Mouse (Mus musculus) liver, postnatal 0 days (tissue): ENCODE results near the gene Snrnp27. TPM values are rescaled to one million over a fixed set of nuclear protein-coding genes. Genes with fewer than 3 reads are reported as not detected.

Source experiments
- ATAC-seq: fragments of 200-750 bp; cut with Nextera tagmentation; 2 replicates; pipeline ENCODE4 v1.8.0; 2017; ENCODE audit warnings: mild to moderate bottlenecking, moderate library complexity
- DNase-seq: peaks from one replicate; pipeline ENCODE4 v3.0.0-alpha.2; 2016
- H3K27ac ChIP-seq: fragments of 300-500 bp; sonication (generic); 2 replicates; pipeline ENCODE4 v1.5.1; 2014; ENCODE audit warnings: antibody characterized with exemption, moderate library complexity, mild to moderate bottlenecking, low read depth
- H3K27me3 ChIP-seq: fragments of 300-500 bp; sonication (generic); 2 replicates; pipeline ENCODE4 v1.6.1; 2014; ENCODE audit warnings: low read length, control low read depth, mixed read lengths; ENCODE audit not compliant: insufficient read depth
- H3K36me3 ChIP-seq: fragments of 300-500 bp; sonication (generic); replicated peaks from 2 replicates; pipeline ENCODE4 v1.6.1; 2014; ENCODE audit warnings: mild to moderate bottlenecking, control low read depth, low read length, moderate library complexity, mixed read lengths; ENCODE audit not compliant: insufficient read depth
- H3K4me1 ChIP-seq: fragments of 300-500 bp; sonication (generic); 2 replicates; pipeline ENCODE4 v1.6.1; 2014; ENCODE audit warnings: antibody characterized with exemption, mild to moderate bottlenecking, control low read depth; ENCODE audit not compliant: insufficient read depth
- H3K4me2 ChIP-seq: fragments of 300-500 bp; sonication (generic); 2 replicates; pipeline ENCODE4 v1.6.1; 2014; ENCODE audit warnings: low read depth, mild to moderate bottlenecking, low read length, moderate library complexity, mixed read lengths
- H3K4me3 ChIP-seq: fragments of 300-500 bp; sonication (generic); 2 replicates; pipeline ENCODE4 v1.5.1; 2014; ENCODE audit warnings: low read depth, low read length
- H3K9ac ChIP-seq: fragments of 300-500 bp; sonication (generic); replicated peaks from 2 replicates; pipeline ENCODE4 v1.6.1; 2014; ENCODE audit warnings: mild to moderate bottlenecking, moderate library complexity
- H3K9me3 ChIP-seq: fragments of 300-500 bp; sonication (generic); 2 replicates; pipeline ENCODE4 v1.6.1; 2016; ENCODE audit warnings: mild to moderate bottlenecking, control low read depth, low read length, mixed read lengths
- CTCF ChIP-seq: sonication (generic); IDR thresholded peaks from 2 replicates; pipeline ENCODE4 v1.5.1; 2016; ENCODE audit warnings: antibody characterized with exemption, low read depth
- EP300 ChIP-seq: IDR thresholded peaks from 2 replicates; pipeline ENCODE4 v1.6.1; 2016; ENCODE audit warnings: antibody characterized with exemption, low read depth, mild to moderate bottlenecking
- WGBS: fragments of 180-500 bp; shearing (Covaris S2); extraction: QIAGEN DNeasy Blood & Tissue Kit; methylation state at CpG from one replicate; pipeline ENCODE4 v1.1.7; 2014; ENCODE audit not compliant: insufficient replicate concordance; 5-methylcytosine and 5-hydroxymethylcytosine counted together
- polyA plus RNA-seq: library from polyadenylated mRNA; unstranded; fragments of >200 nt; fragmentation: Nextera tagmentation; extraction: Ambion mirVana; gene quantifications from 2 replicates; pipeline ENCODE4 v1.2.1, GENCODE M21; 2015

Gene Snrnp27
- polyA plus RNA-seq, 1 experiment from 2014 or later: 41.1 TPM

GRCm38 (mm10) chr6:86654270-86654916, 29.9 kb downstream of the Snrnp27 start:
- Histone ChIP-seq H3K4me1 (peaks cover 5% of the 10 kb centered on the region), H3K9ac (no peak overlapping the region; the same call in 1 of the 2 replicates), H3K27me3 (no peaks in the 10 kb centered on the region), H3K36me3 (peaks cover 84% of the 10 kb centered on the region), H3K9me3 (no peaks in the 10 kb centered on the region), H3K4me2 (no peak overlapping the region), H3K4me3 (no peak overlapping the region), H3K27ac (no peak overlapping the region)
- ATAC-seq (peak; percentile 31; the same call in 1 of the 2 replicates), DNase-seq (peak; percentile 13)
- no peak for TF ChIP-seq EP300
- TF ChIP-seq CTCF: peak; percentile 33; the same call in 1 of the 2 replicates
- 74% methylated on average over 9 of the region's 9 CpGs for WGBS

GRCm38 (mm10) chr6:86653026-86653425, 31.3 kb downstream of the Snrnp27 start:
- ATAC-seq (no peak), DNase-seq (no peak)
- 91% methylated on average over 6 of the region's 6 CpGs for WGBS

GRCm38 (mm10) chr6:86646143-86646542, 38.2 kb downstream of the Snrnp27 start:
- Histone ChIP-seq H3K27ac (no peak overlapping the region), H3K4me1 (peaks cover 8% of the 10 kb centered on the region), H3K36me3 (peaks cover 37% of the 10 kb centered on the region), H3K9me3 (no peaks in the 10 kb centered on the region), H3K27me3 (no peaks in the 10 kb centered on the region), H3K4me3 (no peak overlapping the region), H3K4me2 (no peak overlapping the region), H3K9ac (no peak overlapping the region)
- ATAC-seq: no peak
- TF ChIP-seq EP300: no peak
- TF ChIP-seq CTCF: no peak
- WGBS: 77% methylated on average over 7 of the region's 7 CpGs
- DNase-seq: no peak

More at GRCm38 (mm10) chr6:86653026-86653425, 31.3 kb downstream of the Snrnp27 start:
- Histone ChIP-seq H3K27ac (no peak overlapping the region), H3K4me2 (no peak overlapping the region), H3K36me3 (peaks cover 84% of the 10 kb centered on the region), H3K4me3 (no peak overlapping the region), H3K27me3 (no peaks in the 10 kb centered on the region), H3K9me3 (no peaks in the 10 kb centered on the region), H3K4me1 (peaks cover 3% of the 10 kb centered on the region; the same call in 1 of the 2 replicates), H3K9ac (no peak overlapping the region)
- TF ChIP-seq CTCF: no peak
- no peak for TF ChIP-seq EP300

DNA sequence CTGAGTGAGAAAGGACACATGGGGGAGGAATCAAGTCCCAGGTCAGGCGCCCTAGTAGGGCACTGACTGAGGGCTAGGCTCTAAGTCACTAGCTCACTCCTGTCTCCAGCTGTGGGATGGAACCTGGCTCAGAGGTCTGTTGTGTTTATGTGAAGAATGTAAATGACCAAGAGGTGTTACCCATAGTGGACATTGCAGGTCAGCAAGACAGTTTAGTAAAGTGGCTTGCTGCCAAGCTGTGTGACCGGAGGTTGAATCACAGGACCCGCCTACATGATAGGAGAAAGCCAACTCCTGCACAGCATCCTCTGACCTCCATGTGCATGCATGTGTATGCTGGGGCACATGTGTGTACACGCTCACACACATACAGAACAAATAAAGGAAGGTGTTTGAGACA, 38.8 kb downstream of the Snrnp27 start:
- Histone ChIP-seq H3K27me3 (no peaks in the 10 kb centered on the region), H3K9ac (no peak overlapping the region), H3K4me3 (no peak overlapping the region), H3K27ac (no peak overlapping the region), H3K36me3 (peaks cover 31% of the 10 kb centered on the region), H3K4me1 (peaks cover 14% of the 10 kb centered on the region), H3K9me3 (no peaks in the 10 kb centered on the region), H3K4me2 (no peak overlapping the region)
- no peak for DNase-seq
- TF ChIP-seq EP300 (no peak), CTCF (no peak)
- 68% methylated on average over 4 of the region's 4 CpGs for WGBS
- ATAC-seq: no peak

DNA sequence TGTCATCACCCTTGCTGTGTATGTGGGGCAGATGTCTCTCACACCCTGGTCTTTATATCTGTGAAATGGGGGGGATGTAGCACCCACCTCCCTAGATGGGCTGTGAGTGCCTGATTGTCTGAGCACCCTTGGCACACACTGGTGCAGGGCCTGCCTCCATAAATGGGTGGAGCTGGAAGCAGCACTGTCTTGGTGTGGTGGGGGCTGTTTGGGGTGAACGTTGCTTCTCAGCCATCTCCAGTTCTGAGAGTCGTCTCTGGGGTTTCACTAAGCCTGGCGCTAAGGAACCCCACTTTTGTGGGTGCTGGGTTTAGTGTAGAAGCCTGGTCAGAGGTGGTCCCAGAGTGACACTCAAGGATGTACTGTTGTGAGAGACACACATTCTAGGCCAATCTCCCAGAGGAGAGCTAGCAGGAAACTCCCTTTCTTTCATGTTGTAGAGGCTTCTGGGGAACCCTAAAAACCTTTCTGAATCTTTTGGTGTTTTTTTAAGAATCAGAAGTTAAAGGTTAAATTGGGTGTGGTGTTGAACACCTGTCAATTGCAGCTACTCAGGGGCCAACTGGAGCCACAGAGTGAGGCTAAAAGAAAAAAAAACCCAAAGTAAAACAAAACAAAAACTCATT, 39.4 kb downstream of the Snrnp27 start:
- no peak for DNase-seq
- Histone ChIP-seq H3K4me1 (peaks cover 18% of the 10 kb centered on the region), H3K4me2 (no peak overlapping the region), H3K4me3 (no peak overlapping the region), H3K36me3 (peaks cover 24% of the 10 kb centered on the region), H3K9ac (no peak overlapping the region), H3K27ac (no peak overlapping the region), H3K27me3 (no peaks in the 10 kb centered on the region), H3K9me3 (no peaks in the 10 kb centered on the region)
- ATAC-seq: no peak
- no peak for TF ChIP-seq EP300
- TF ChIP-seq CTCF: no peak
- 76% methylated on average over 3 of the region's 3 CpGs for WGBS

- no peak overlapping the region for H3K4me3 ChIP-seq
- no peaks in the 10 kb centered on the region for H3K9me3 ChIP-seq
- H3K9ac ChIP-seq: no peak overlapping the region; the same call in 1 of the 2 replicates
- TF ChIP-seq CTCF (no peak), EP300 (no peak)
- DNase-seq: no peak
- 63% methylated on average over 8 of the region's 8 CpGs for WGBS
- peaks cover 41% of the 10 kb centered on the region for H3K4me1 ChIP-seq
- peak overlapping the region; percentile 98; the same call in 1 of the 2 replicates for H3K27ac ChIP-seq
- no peak for ATAC-seq
- no peak overlapping the region for H3K4me2 ChIP-seq
- no peaks in the 10 kb centered on the region for H3K27me3 ChIP-seq
- no peaks in the 10 kb centered on the region for H3K36me3 ChIP-seq
Measured at GRCm38 (mm10) chr6:86641716-86642115, 42.6 kb downstream of the Snrnp27 start.
